Mouse (Mus musculus) CH12.LX (cell line): ENCODE results near the gene Capn1.

Source experiments
- CTCF ChIP-seq, 2 experiments: IDR thresholded peaks in 1 of 2; conservative IDR thresholded peaks in 1 of 2; 2 replicates each; pipeline ENCODE4 v1.5.1; 2011 to 2012; ENCODE audit warnings: low read depth in 2 of 2, low read length in 2 of 2, improper control_type of control experiment in 1 of 2, inconsistent platforms in 1 of 2, mild to moderate bottlenecking in 1 of 2, moderate library complexity in 1 of 2
- POLR2A ChIP-seq: IDR thresholded peaks from 2 replicates; pipeline ENCODE4 v1.6.1; 2011; ENCODE audit warnings: low read depth, mild to moderate bottlenecking, improper control_type of control experiment, low read length

DNA sequence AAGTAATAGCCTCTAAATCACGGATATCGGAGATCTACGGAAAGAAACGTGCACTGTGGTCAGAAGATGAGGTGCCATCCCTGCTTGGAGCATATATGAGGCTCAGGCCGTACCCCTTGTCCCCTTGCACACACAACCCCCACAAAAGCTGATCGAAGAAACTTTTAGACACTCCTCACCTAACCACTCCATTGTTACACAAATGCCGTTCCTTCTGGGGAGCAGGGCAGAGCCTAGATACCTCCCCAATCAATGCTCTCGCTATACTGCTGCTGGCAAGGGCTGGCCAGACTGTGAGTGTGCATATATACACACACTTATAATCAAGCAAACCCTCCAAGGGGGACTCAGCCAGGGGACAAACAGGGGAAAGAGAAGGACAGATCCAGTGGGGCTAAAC is 6.6 kb downstream of the Capn1 start:
- TF ChIP-seq POLR2A (no peak), CTCF (conservative IDR thresholded peaks at IDR 0.05 in 1 of 2, IDR thresholded peaks at IDR 0.05 in 1 of 2; ENCODE audit: low read depth in 2 of 2, low read length in 2 of 2) (no peak)
